ENCODE assay signal across 8 mouse cellular contexts in genomic region chr3:53040593-53041410, GRCm38 (mm10). TPM values are rescaled to one million over a fixed set of nuclear protein-coding genes. Genes with fewer than 3 reads are reported as not detected.
DNase-seq lines count a peak whose midpoint lies in the region; ATAC-seq and TF ChIP-seq lines count a peak whose summit lies in the region.

No protein-coding gene starts in this region.

- H3K9ac ChIP-seq in heart, postnatal 0 days (replicated peaks; ENCODE audit: low read depth, low read length) = peak overlapping the region; percentile 83

- intact Hi-C loops in heart, postnatal 36 days (cut with DNase I) = loop anchor here (2.0 kb wide), 1 partner anchor 206 kb away; no protein-coding TSS in a partner anchor
- intact Hi-C loops in left cerebral cortex, postnatal 4 days (cut with DNase I) = loop anchor here (10.0 kb wide), 2 partner anchors 184 to 284 kb away; no protein-coding TSS in a partner anchor

- ATAC-seq in heart, postnatal 0 days (ENCODE audit: insufficient read depth, low read depth) = peak; percentile 35

- H3K4me3 ChIP-seq in heart, postnatal 0 days (ENCODE audit: low read depth, low read length) = peak overlapping the region; percentile 84
- H3K4me3 ChIP-seq in megakaryocyte, embryonic 14.5 days (replicated peaks) = peak overlapping the region; percentile 92

- 4% methylated on average over 16 of the region's 17 CpGs for WGBS in heart, postnatal 0 days

- peak overlapping the region; percentile 95 for H3K27ac ChIP-seq in heart, postnatal 0 days (ENCODE audit: low read depth)

- H3K4me1 ChIP-seq in heart, postnatal 0 days (ENCODE audit: control insufficient read depth, insufficient read depth) = peaks cover 35% of the 10 kb centered on the region
- peaks cover 41% of the 10 kb centered on the region for H3K4me1 ChIP-seq in megakaryocyte, embryonic 14.5 days

- no peaks in the 10 kb centered on the region for H3K27me3 ChIP-seq in heart, postnatal 0 days (ENCODE audit: control insufficient read depth, insufficient read depth, low read length)
- H3K27me3 ChIP-seq in megakaryocyte, embryonic 14.5 days (replicated peaks) = peaks cover 60% of the 10 kb centered on the region

- H3K4me2 ChIP-seq in heart, postnatal 0 days (ENCODE audit: low read depth, low read length) = peak overlapping the region; percentile 83

- no peaks in the 10 kb centered on the region for H3K9me3 ChIP-seq in heart, postnatal 0 days (replicated peaks; ENCODE audit: control insufficient read depth, low read length)
- 0 out of 2 replicates have a peak, but pooled peaks cover 4% of the 10 kb centered on the region for H3K9me3 ChIP-seq in megakaryocyte, embryonic 14.5 days

- DNase-seq in heart, adult 11 months = peak; percentile 91
- DNase-seq in heart, postnatal 36 days = no peak
- DNase-seq in NIH3T3 (ENCODE audit: low read depth) = peak; percentile 37
- DNase-seq in heart, postnatal 0 days (ENCODE audit: low spot score) = peak; percentile 69
- DNase-seq in adrenal gland, adult 8-10 months = no peak
- DNase-seq in urinary bladder, adult 2 months (ENCODE audit: low spot score) = no peak
- DNase-seq in left cerebral cortex, postnatal 4 days = no peak

- 0 out of 2 replicates have a peak, but pooled peaks cover 7% of the 10 kb centered on the region for H3K36me3 ChIP-seq in heart, postnatal 0 days (replicated peaks; ENCODE audit: control insufficient read depth, insufficient read depth, low read length)
- H3K36me3 ChIP-seq in megakaryocyte, embryonic 14.5 days (replicated peaks; ENCODE audit: low read length) = no peaks in the 10 kb centered on the region

- TF ChIP-seq CTCF in heart, postnatal 0 days (IDR thresholded peaks at IDR 0.05; ENCODE audit: low read depth) = no peak

- peak; percentile 61; the same call in 1 of the 2 replicates for TF ChIP-seq EP300 in heart, postnatal 0 days (IDR thresholded peaks at IDR 0.05; ENCODE audit: low read depth)

RNA-seq across cellular contexts. Expression of gene Lhfp, which starts 0.5 kb away (rescaled TPM):
- total RNA-seq in heart, postnatal 36 days (2021) = 10 to 100 TPM; 48.1 to 57.9 TPM
- 78.0 and 101 TPM in 2 replicates for total RNA-seq in heart, postnatal 0 days (2014; rRNA removed; ENCODE audit: low replicate concordance)
- polyA plus RNA-seq in heart, postnatal 0 days (2015; fragmentation: Nextera tagmentation; extraction: Ambion mirVana) = 87.2 and 94.9 TPM in 2 replicates
- 1.0 TPM in 1 of 2 replicates, not detected in the other for polyA plus RNA-seq in megakaryocyte, embryonic 14.5 days (2012; ENCODE audit: insufficient read depth, low replicate concordance)
- total RNA-seq in adrenal gland, adult 8-10 months (2022) = 10 to 100 TPM; 17.4 to 26.7 (median 23.4) TPM
- 112 and 123 TPM in 2 replicates for polyA plus RNA-seq in urinary bladder, adult 2 months (2012; rRNA removed)
- total RNA-seq in left cerebral cortex, postnatal 4 days (2021) = 10 to 100 TPM; 50.3 to 56.9 TPM

RNA-seq across cellular contexts. Expression of gene Cog6, which starts 23.8 kb away (rescaled TPM):
- total RNA-seq in heart, postnatal 36 days (2021) = 10 to 100 TPM; 54.1 to 55.3 TPM
- total RNA-seq in heart, postnatal 0 days (2014; rRNA removed; ENCODE audit: low replicate concordance) = 51.8 and 64.5 TPM in 2 replicates
- polyA plus RNA-seq in heart, postnatal 0 days (2015; fragmentation: Nextera tagmentation; extraction: Ambion mirVana) = 54.4 and 54.7 TPM in 2 replicates
- polyA plus RNA-seq in megakaryocyte, embryonic 14.5 days (2012; ENCODE audit: insufficient read depth, low replicate concordance) = 3.8 and 19.6 TPM in 2 replicates
- 10 to 100 TPM; 31.3 to 38.8 (median 38.1) TPM for total RNA-seq in adrenal gland, adult 8-10 months (2022)
- polyA plus RNA-seq in urinary bladder, adult 2 months (2012; rRNA removed) = 24.9 and 29.6 TPM in 2 replicates
- 10 to 100 TPM; 35.9 to 37.7 TPM for total RNA-seq in left cerebral cortex, postnatal 4 days (2021)

Comparison
In these comparisons a context has a peak if more than half of its experiments do, and no peak if none do; other contexts are left out.
1. DNase-seq: peak in heart, adult 11 months (single experiment), NIH3T3 (single experiment) and heart, postnatal 0 days (single experiment); none in heart, postnatal 36 days (0 of 2), adrenal gland, adult 8-10 months (single experiment), urinary bladder, adult 2 months (single experiment) and left cerebral cortex, postnatal 4 days (single experiment).